Mouse (Mus musculus): Measurements from ENCODE around the gene Rnd2. TPM values are rescaled to one million over a fixed set of nuclear protein-coding genes. Genes with fewer than 3 reads are reported as not detected.
"Not testable (repeated sequence)": the region's sequence is repeated elsewhere in the genome, so short reads cannot be mapped to it uniquely, and the experiment has no call there.

Rnd2 gene
- total RNA-seq, 2 experiments from 2014 or later = 5.6 to 6.2 TPM

- intact Hi-C loops (cut with DNase I) = loop anchor here (2.0 to 5.0 kb wide), 2 partner anchors 25 to 85 kb away; partner anchors contain the start of genes Brca1, Nbr1 and Rpl27
- peak; percentile 68 to 71 for DNase-seq
Measured at GRCm38 (mm10) chr11:101467477-101468262, 2.9 kb downstream of the Rnd2 start.

GRCm38 (mm10) chr11:101468263-101468688 is 3.5 kb downstream of the Rnd2 start:
- intact Hi-C loops (cut with DNase I) = loop anchor here (5.0 kb wide), 1 partner anchor 84 kb away; the partner anchor contains the start of genes Brca1 and Nbr1
- DNase-seq = peak in 1 of 2 experiments; percentile 30

DNA sequence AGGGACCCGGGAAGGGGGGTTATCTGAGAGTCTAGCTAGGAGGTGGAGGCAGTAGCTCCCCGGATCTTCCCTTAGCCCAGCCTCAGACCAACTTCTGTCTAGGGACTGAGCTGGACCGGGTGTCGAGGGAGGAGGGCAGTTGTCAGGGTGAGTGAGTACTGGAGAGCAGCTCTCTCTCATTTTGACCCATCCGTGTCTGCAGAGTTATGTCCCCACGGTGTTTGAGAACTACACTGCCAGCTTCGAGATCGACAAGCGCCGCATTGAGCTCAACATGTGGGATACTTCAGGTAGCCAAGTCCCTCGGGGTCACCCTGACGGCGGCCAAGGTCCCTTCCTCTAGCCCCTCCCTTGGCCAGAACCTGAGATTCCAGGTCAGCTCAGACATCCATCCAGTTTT is 3.9 kb downstream of the Rnd2 start:
- peak in 1 of 2 experiments; percentile 18 for DNase-seq

GRCm38 (mm10) chr11:101469155-101469554 is 4.4 kb downstream of the Rnd2 start:
- intact Hi-C loops (cut with DNase I) = loop anchor here (5.0 kb wide), 1 partner anchor 83 kb away; the partner anchor contains the start of genes Brca1 and Nbr1
- no peak for DNase-seq

More for the DNA sequence above, 3.9 kb downstream of the Rnd2 start:
- intact Hi-C loops (cut with DNase I) = loop anchor here (5.0 kb wide), 1 partner anchor 84 kb away; the partner anchor contains the start of genes Brca1 and Nbr1

- DNase-seq = no peak
- intact Hi-C loops (cut with DNase I) = no loop called here
Measured at GRCm38 (mm10) chr11:101470206-101470605, 5.4 kb downstream of the Rnd2 start.

DNA sequence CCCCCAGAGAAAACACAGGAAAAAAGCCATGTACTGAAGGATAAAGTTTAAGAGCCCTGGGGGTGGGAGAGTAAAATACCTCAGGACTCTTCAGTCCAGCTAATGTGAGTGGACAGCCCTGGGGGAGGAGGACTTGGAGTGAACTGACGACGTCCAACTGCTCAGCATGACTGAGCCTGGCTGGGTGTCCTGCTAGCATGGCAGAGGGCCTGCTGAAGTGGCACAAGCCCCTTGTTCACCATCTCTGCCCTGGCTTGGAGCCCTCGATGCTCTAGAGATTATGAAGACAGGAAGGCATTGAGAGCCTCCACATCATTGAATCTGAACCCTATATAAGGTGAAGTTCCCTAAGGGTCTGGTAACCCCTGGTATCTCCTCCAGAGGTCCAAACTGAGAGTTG is 7.1 kb downstream of the Rnd2 start:
- intact Hi-C loops (cut with DNase I) = no loop called here
- DNase-seq = no peak

- intact Hi-C loops (cut with DNase I) = no loop called here
- DNase-seq = no peak
Measured at GRCm38 (mm10) chr11:101472336-101472735, 7.5 kb downstream of the Rnd2 start.

DNA sequence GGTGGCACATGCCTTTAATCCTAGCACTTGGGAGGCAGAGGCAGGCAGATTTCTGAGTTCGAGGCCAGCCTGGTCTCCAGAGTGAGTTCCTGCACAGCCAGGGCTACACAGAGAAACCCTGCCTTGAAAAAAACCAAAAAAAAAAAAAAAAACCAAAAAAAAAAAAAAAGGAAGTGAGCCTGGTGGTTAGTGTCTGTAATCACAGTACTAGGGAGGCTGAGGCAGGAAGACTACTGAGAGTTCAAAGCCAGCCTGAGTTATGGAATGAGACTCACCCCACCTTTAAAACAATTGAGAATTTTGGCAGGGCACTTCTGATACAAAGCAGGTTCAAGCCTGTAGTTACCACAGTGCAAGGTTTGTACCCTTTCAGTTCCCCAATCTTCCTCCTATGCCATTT is 8.9 kb downstream of the Rnd2 start:
- DNase-seq; intact Hi-C loops (cut with DNase I): not testable (repeated sequence)

DNA sequence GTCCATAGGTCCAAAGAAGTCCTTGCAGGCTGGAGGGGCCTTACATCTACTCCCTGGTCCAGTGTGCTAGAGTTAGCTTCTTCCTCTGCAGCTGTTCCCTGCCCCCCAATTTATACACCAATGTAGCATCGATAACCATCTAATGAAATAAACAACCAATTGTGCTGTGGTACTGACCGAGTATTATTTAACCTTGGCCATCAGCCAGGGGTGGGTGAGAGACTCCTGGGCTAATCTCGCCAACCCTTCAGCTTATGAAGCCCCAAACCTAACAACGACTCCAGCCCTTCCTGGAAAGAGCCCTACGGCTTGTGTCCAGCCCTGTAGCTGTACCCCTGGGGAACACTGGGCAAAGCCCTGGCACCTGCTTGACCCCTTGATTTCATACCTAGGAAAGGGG is 9.5 kb downstream of the Rnd2 start:
- intact Hi-C loops (cut with DNase I) = no loop called here
- DNase-seq = no peak

GRCm38 (mm10) chr11:101476361-101476760 is 11.6 kb downstream of the Rnd2 start:
- DNase-seq; intact Hi-C loops (cut with DNase I): not testable (repeated sequence)

GRCm38 (mm10) chr11:101477194-101477551 is 12.4 kb downstream of the Rnd2 start:
- intact Hi-C loops (cut with DNase I) = no loop called here

GRCm38 (mm10) chr11:101477552-101478211 is 12.9 kb downstream of the Rnd2 start:
- intact Hi-C loops (cut with DNase I) = no loop called here
- DNase-seq = no peak

More at GRCm38 (mm10) chr11:101477194-101477551, 12.4 kb downstream of the Rnd2 start:
- DNase-seq = no peak

- intact Hi-C loops (cut with DNase I) = no loop called here
- DNase-seq = no peak
Measured at GRCm38 (mm10) chr11:101479171-101479635, 14.4 kb downstream of the Rnd2 start.

GRCm38 (mm10) chr11:101480912-101481311 is 16.1 kb downstream of the Rnd2 start:
- intact Hi-C loops (cut with DNase I) = no loop called here
- DNase-seq = no peak

DNA sequence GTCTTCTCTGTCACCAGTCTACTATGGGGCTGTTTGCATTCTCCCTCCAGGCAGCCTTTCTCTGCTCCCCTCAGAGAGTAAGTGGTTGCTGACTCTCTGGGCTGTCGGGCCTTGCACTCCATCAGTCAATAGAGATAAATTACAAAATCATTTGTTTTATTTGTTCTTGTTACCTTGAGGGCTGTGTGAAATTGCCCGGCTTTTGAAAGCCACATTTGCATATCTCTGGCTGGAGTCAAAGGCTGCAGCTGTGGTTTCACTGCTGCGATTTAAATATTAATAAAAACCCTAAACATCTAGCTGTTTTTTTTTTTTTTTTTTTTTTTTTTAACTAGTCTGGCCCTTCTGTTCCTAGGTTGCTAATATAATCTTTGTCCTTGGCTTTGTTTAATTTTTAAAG is 19.0 kb downstream of the Rnd2 start:
- no peak for DNase-seq
- intact Hi-C loops (cut with DNase I) = no loop called here

GRCm38 (mm10) chr11:101484245-101484644 is 19.4 kb downstream of the Rnd2 start:
- no peak for DNase-seq
- intact Hi-C loops (cut with DNase I) = no loop called here

- DNase-seq = no peak
- intact Hi-C loops (cut with DNase I) = no loop called here
Measured at GRCm38 (mm10) chr11:101484814-101485213, 20.0 kb downstream of the Rnd2 start.

DNA sequence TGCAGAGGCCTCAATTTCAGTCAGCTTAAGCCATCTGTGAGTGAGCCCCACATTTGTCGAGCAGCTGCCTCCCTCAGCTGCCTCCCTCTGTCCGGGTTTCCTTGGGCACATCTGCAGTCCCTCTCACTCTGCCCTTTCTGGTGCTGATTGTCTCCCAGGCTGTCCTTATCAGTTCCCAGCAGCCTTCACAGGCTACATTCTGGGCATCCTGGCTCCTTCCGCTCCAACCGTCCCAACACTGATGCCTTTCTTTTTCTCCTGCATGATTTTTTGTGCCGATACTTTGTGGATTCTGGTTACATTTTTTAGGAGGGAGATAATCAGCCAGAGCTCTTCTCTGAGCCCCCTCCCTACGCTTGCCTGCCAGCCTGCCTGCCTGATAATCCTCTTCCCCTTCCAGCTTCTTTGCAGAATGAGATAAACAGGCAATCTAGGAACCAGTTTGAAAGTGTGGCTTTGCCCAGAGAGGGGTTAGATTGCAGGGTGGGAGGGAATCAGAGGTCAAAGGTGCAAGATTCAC is 20.8 kb downstream of the Rnd2 start:
- DNase-seq = no peak
- intact Hi-C loops (cut with DNase I) = no loop called here

DNA sequence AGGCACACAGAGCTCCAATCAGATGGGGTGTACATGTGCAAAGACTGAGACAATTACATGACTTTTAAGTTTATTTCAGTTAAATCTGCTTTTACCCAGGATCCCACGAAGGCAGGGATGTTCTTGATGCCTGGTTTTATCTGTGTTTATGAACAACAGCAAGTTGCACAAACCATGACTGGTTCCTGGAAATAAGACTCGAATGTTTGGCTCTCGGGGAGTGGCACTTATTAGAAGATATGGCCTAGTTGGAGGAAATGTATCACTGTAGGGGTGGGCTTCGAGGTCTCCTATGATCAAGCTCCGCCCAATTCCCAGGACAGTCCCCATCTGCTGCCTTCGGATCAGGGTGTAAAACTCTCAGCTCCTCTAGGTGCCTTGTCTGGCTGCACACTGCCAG is 21.3 kb downstream of the Rnd2 start:
- DNase-seq = no peak
- intact Hi-C loops (cut with DNase I) = no loop called here

DNA sequence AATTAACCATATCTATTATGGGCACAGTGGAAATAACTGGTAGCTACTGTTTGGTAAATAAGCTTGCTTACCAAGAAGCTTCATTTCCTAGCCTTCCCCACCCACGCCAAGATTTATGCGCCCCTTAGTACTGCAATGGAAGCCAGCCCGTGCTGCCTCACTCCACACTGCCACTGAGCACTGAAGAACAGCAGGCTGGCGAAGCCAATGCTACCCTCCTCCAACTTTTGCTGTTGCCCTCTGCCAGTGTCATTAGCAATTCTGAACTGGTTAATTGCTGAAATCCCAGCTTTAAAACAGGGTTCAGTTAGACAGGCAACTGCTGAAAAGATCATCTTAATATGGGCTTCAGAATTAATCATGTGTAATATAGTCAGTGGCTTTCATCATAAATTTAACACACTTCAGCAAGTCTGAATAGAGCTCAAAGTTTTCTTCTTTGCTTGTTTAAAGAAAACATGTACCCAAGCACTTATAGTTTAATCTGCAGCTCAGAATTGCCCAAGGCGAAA is 41.5 kb downstream of the Rnd2 start:
- no peak for DNase-seq
- intact Hi-C loops (cut with DNase I) = no loop called here

DNA sequence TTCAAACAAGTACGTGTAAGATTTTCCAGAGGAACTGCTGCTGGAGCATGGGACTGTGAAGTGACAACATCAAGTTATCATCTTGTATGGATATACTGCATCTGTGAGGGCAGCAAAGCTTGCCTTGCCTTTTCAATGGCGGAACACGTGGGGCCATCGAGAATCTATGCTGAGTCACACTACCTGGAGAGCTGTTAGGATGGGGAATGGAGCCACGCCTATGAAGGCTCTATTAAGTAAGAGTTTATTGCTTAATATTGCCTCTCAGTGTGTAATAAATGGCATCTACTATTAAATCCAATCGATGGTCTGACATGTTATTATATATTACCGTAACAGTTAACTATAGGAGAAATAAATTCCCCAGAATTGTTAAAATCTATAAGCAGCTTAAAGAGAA is 42.3 kb downstream of the Rnd2 start:
- intact Hi-C loops (cut with DNase I) = no loop called here
- no peak for DNase-seq

All from heart, postnatal 36 days (tissue).